Mouse (Mus musculus) megakaryocyte-erythroid progenitor cell, adult 5-6 weeks (primary cell): ENCODE data around the gene Mpeg1. TPM values are rescaled to one million over a fixed set of nuclear protein-coding genes. Genes with fewer than 3 reads are reported as not detected.

Experiments used
- total RNA-seq, 2 experiments: library from RNA; stranded (forward) in 1 of 2; stranded (reverse) in 1 of 2; fragments of 200-1000, 215-1000 nt in 1 of 2; fragments of >200 nt in 1 of 2; fragmentation: Nextera tagmentation in 1 of 2; gene quantifications; 2 replicates each; pipeline ENCODE4 v1.2.3; 2014 to 2017

The Mpeg1 gene
- total RNA-seq, 2 experiments from 2014 or later, result 1.4 to 5.4 TPM

Other genes starting within 250 kb of the Mpeg1 start
- not detected in 2 replicates for gene Olfr1432, start 228.2 kb upstream of the Mpeg1 start, total RNA-seq (2014; fragmentation: Nextera tagmentation)
- gene Olfr1432, start 228.2 kb upstream of the Mpeg1 start, total RNA-seq (2017), result not detected in 2 replicates
- gene Olfr262, start 219.1 kb upstream of the Mpeg1 start, total RNA-seq (2014; fragmentation: Nextera tagmentation), result not detected in 2 replicates
- not detected in 2 replicates for gene Olfr262, start 219.1 kb upstream of the Mpeg1 start, total RNA-seq (2017)
- gene Olfr235, start 199.7 kb upstream of the Mpeg1 start, total RNA-seq (2014; fragmentation: Nextera tagmentation), result not detected in 2 replicates
- gene Olfr235, start 199.7 kb upstream of the Mpeg1 start, total RNA-seq (2017), result not detected in 2 replicates
- not detected in 2 replicates for gene Olfr1434, start 180.9 kb upstream of the Mpeg1 start, total RNA-seq (2014; fragmentation: Nextera tagmentation)
- not detected in 2 replicates for gene Olfr1434, start 180.9 kb upstream of the Mpeg1 start, total RNA-seq (2017)
- not detected in 2 replicates for gene Olfr1436, start 161.6 kb upstream of the Mpeg1 start, total RNA-seq (2014; fragmentation: Nextera tagmentation)
- gene Olfr1436, start 161.6 kb upstream of the Mpeg1 start, total RNA-seq (2017), result not detected in 2 replicates
- not detected in 2 replicates for gene Olfr1437, start 135.7 kb upstream of the Mpeg1 start, total RNA-seq (2014; fragmentation: Nextera tagmentation)
- not detected in 2 replicates for gene Olfr1437, start 135.7 kb upstream of the Mpeg1 start, total RNA-seq (2017)
- gene Olfr1438-ps1, start 124.9 kb upstream of the Mpeg1 start, total RNA-seq (2014; fragmentation: Nextera tagmentation), result not detected in 2 replicates
- not detected in 2 replicates for gene Olfr1438-ps1, start 124.9 kb upstream of the Mpeg1 start, total RNA-seq (2017)
- not detected in 2 replicates for gene Olfr1440, start 73.5 kb upstream of the Mpeg1 start, total RNA-seq (2014; fragmentation: Nextera tagmentation)
- not detected in 2 replicates for gene Olfr1440, start 73.5 kb upstream of the Mpeg1 start, total RNA-seq (2017)
- gene Olfr1441, start 43.3 kb upstream of the Mpeg1 start, total RNA-seq (2014; fragmentation: Nextera tagmentation), result not detected in 2 replicates
- not detected in 2 replicates for gene Olfr1441, start 43.3 kb upstream of the Mpeg1 start, total RNA-seq (2017)
- gene Pfpl, start 32.9 kb upstream of the Mpeg1 start, total RNA-seq (2014; fragmentation: Nextera tagmentation), result not detected in 2 replicates
- not detected in 2 replicates for gene Pfpl, start 32.9 kb upstream of the Mpeg1 start, total RNA-seq (2017)
- gene Dtx4, start 40.7 kb downstream of the Mpeg1 start, total RNA-seq (2014; fragmentation: Nextera tagmentation), result 0.77 TPM in 1 of 2 replicates, not detected in the other
- 0.46 TPM in 1 of 2 replicates, not detected in the other for gene Dtx4, start 40.7 kb downstream of the Mpeg1 start, total RNA-seq (2017)
- 52.2 and 72.8 TPM in 2 replicates for gene Fam111a, start 85.0 kb downstream of the Mpeg1 start, total RNA-seq (2014; fragmentation: Nextera tagmentation)
- 118 and 128 TPM in 2 replicates for gene Fam111a, start 85.0 kb downstream of the Mpeg1 start, total RNA-seq (2017)
- not detected in 2 replicates for gene Gm4952, start 139.2 kb downstream of the Mpeg1 start, total RNA-seq (2014; fragmentation: Nextera tagmentation)
- gene Gm4952, start 139.2 kb downstream of the Mpeg1 start, total RNA-seq (2017), result not detected in 2 replicates
- not detected in 2 replicates for gene Glyat, start 172.5 kb downstream of the Mpeg1 start, total RNA-seq (2014; fragmentation: Nextera tagmentation)
- not detected in 2 replicates for gene Glyat, start 172.5 kb downstream of the Mpeg1 start, total RNA-seq (2017)
- gene Olfr1442, start 209.7 kb downstream of the Mpeg1 start, total RNA-seq (2014; fragmentation: Nextera tagmentation), result not detected in 2 replicates
- not detected in 2 replicates for gene Olfr1442, start 209.7 kb downstream of the Mpeg1 start, total RNA-seq (2017)
- gene Olfr1443, start 217.3 kb downstream of the Mpeg1 start, total RNA-seq (2014; fragmentation: Nextera tagmentation), result not detected in 2 replicates
- not detected in 2 replicates for gene Olfr1443, start 217.3 kb downstream of the Mpeg1 start, total RNA-seq (2017)
- gene Keg1, start 235.0 kb downstream of the Mpeg1 start, total RNA-seq (2014; fragmentation: Nextera tagmentation), result not detected in 2 replicates
- not detected in 2 replicates for gene Keg1, start 235.0 kb downstream of the Mpeg1 start, total RNA-seq (2017)